10 mouse cellular contexts compared by ENCODE assay signal in genomic region chr2:75763252-75763651, GRCm38 (mm10). TPM values are rescaled to one million over a fixed set of nuclear protein-coding genes. Genes with fewer than 3 reads are reported as not detected.
DNase-seq lines count a peak whose midpoint lies in the region; ATAC-seq lines count a peak whose summit lies in the region.
"Had no signal": no experiment of that assay in that cellular context is flagged by ENCODE, and none has a peak within 500 bp of the region (broad histone marks: within the 10 kb centered on the region; RNA-seq: fewer than 3 reads in every experiment).

No protein-coding gene starts in this region.

- no peaks in the 10 kb centered on the region for H3K9me3 ChIP-seq in intestine, embryonic 15.5 days
- no peaks in the 10 kb centered on the region for H3K9me3 ChIP-seq in forebrain, embryonic 11.5 days (ENCODE audit: control insufficient read depth, low read length)
- H3K9me3 ChIP-seq in forebrain, embryonic 12.5 days, result no peaks in the 10 kb centered on the region
- H3K9me3 ChIP-seq: limb, embryonic 13.5 days had no signal

- H3K4me3 ChIP-seq in intestine, embryonic 15.5 days (replicated peaks), result no peak overlapping the region
- H3K4me3 ChIP-seq in forebrain, embryonic 11.5 days (ENCODE audit: low read depth, low read length), result no peak overlapping the region
- H3K4me3 ChIP-seq in forebrain, embryonic 12.5 days (replicated peaks), result no peak overlapping the region
- H3K4me3 ChIP-seq: limb, embryonic 13.5 days had no signal

- DNase-seq in CD4-positive helper T cell, adult 2 months (ENCODE audit: low read depth, low spot score), result peak; percentile 57
- DNase-seq in adrenal gland, postnatal 36 days, result peak; percentile 28 to 57
- DNase-seq in lung, postnatal 14 days, result peak; percentile 68
- no peak for DNase-seq in forebrain, embryonic 11.5 days (ENCODE audit: low spot score)
- DNase-seq in urinary bladder, postnatal 4 days (ENCODE audit: low spot score in 2 of 2), result no peak
- DNase-seq in layer of hippocampus, postnatal 14 days (ENCODE audit: low spot score in 2 of 2), result no peak
- DNase-seq: cerebellum, adult 9-10 months had no signal

- peak; percentile 66 for ATAC-seq in intestine, embryonic 15.5 days
- ATAC-seq in forebrain, embryonic 11.5 days (replicated peaks; ENCODE audit: low FRiP score), result no peak
- ATAC-seq in forebrain, embryonic 12.5 days (ENCODE audit: low FRiP score), result no peak

- H3K27ac ChIP-seq in intestine, embryonic 15.5 days, result no peak overlapping the region
- H3K27ac ChIP-seq in forebrain, embryonic 11.5 days (ENCODE audit: low read depth, low read length), result no peak overlapping the region
- no peak overlapping the region for H3K27ac ChIP-seq in forebrain, embryonic 12.5 days
- H3K27ac ChIP-seq: limb, embryonic 13.5 days had no signal

- 63% methylated on average over 3 of the region's 3 CpGs for WGBS in intestine, embryonic 15.5 days
- 75% methylated on average over 3 of the region's 3 CpGs for WGBS in forebrain, embryonic 11.5 days
- 80% methylated on average over 3 of the region's 3 CpGs for WGBS in forebrain, embryonic 12.5 days

- H3K4me1 ChIP-seq in intestine, embryonic 15.5 days (replicated peaks), result 0 out of 2 replicates have a peak, but pooled peaks cover 5% of the 10 kb centered on the region
- H3K4me1 ChIP-seq in forebrain, embryonic 11.5 days (replicated peaks; ENCODE audit: control insufficient read depth, insufficient read depth, low read length), result peaks cover 7% of the 10 kb centered on the region; the same call in 1 of the 2 replicates
- H3K4me1 ChIP-seq in forebrain, embryonic 12.5 days, result peaks cover 21% of the 10 kb centered on the region

- H3K27me3 ChIP-seq in intestine, embryonic 15.5 days (replicated peaks), result no peaks in the 10 kb centered on the region
- H3K27me3 ChIP-seq in forebrain, embryonic 11.5 days (ENCODE audit: control insufficient read depth, insufficient read depth, low read length), result no peaks in the 10 kb centered on the region
- no peaks in the 10 kb centered on the region for H3K27me3 ChIP-seq in forebrain, embryonic 12.5 days
- H3K27me3 ChIP-seq: limb, embryonic 13.5 days had no signal

- no peaks in the 10 kb centered on the region for H3K36me3 ChIP-seq in intestine, embryonic 15.5 days
- H3K36me3 ChIP-seq in forebrain, embryonic 11.5 days (ENCODE audit: control insufficient read depth, insufficient read depth, low read length), result no peaks in the 10 kb centered on the region
- H3K36me3 ChIP-seq in forebrain, embryonic 12.5 days (replicated peaks), result no peaks in the 10 kb centered on the region
- H3K36me3 ChIP-seq: limb, embryonic 13.5 days had no signal

- no peak overlapping the region for H3K4me2 ChIP-seq in intestine, embryonic 15.5 days (replicated peaks)
- no peak overlapping the region for H3K4me2 ChIP-seq in forebrain, embryonic 11.5 days (ENCODE audit: low read depth, low read length, severe bottlenecking)
- no peak overlapping the region for H3K4me2 ChIP-seq in forebrain, embryonic 12.5 days
- H3K4me2 ChIP-seq: limb, embryonic 13.5 days had no signal

- H3K9ac ChIP-seq in intestine, embryonic 15.5 days, result no peak overlapping the region
- no peak overlapping the region for H3K9ac ChIP-seq in forebrain, embryonic 11.5 days (ENCODE audit: low read length)
- H3K9ac ChIP-seq in forebrain, embryonic 12.5 days, result no peak overlapping the region
- H3K9ac ChIP-seq: limb, embryonic 13.5 days had no signal

RNA-seq across cellular contexts. Expression of gene Nfe2l2, which starts 58.8 kb away (rescaled TPM):
- 100 to 1,000 TPM; 120 to 130 TPM for total RNA-seq in adrenal gland, postnatal 36 days (2021)
- 89.3 and 93.6 TPM in 2 replicates for polyA plus RNA-seq in intestine, embryonic 15.5 days (2015; fragmentation: Nextera tagmentation; extraction: Ambion mirVana)
- 26.8 and 27.0 TPM in 2 replicates for polyA plus RNA-seq in forebrain, embryonic 11.5 days (2014; fragmentation: Nextera tagmentation; extraction: Ambion mirVana)
- polyA plus RNA-seq in forebrain, embryonic 12.5 days (2016; fragmentation: Nextera tagmentation; extraction: Ambion mirVana), result 18.6 and 20.4 TPM in 2 replicates
- 10 to 100 TPM; 12.0 to 14.0 TPM for total RNA-seq in layer of hippocampus, postnatal 14 days (2021)

Comparison
In these comparisons a context has a peak if more than half of its experiments do, and no peak if none do; other contexts are left out.
1. DNase-seq: peak in CD4-positive helper T cell, adult 2 months (single experiment), adrenal gland, postnatal 36 days (2 of 2) and lung, postnatal 14 days (single experiment); none in forebrain, embryonic 11.5 days (single experiment), urinary bladder, postnatal 4 days (0 of 2) and layer of hippocampus, postnatal 14 days (0 of 2).